Mouse (Mus musculus): ENCODE data around the gene Rfx4.

DNA sequence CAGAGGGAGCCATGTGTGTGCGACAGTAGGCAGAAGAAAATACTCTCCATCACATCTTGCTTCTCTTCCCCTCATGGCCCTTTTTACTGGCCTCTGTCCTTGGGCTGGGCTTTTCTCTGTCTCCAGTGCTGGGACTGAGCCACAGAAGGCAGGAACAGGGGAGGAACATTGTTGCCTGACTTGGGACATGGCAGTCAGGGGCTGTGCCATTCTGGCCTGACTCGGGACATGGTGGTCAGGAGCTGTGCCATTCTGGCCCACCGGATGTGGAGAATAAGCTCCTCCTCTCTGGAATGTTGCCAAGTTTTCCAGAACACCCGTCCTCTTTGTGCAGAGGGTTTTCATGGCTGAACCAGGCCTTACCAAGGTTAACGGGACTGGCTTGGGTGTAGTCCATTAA, 21.2 kb downstream of the Rfx4 start:
- TF ChIP-seq EP300 (IDR thresholded peaks at IDR 0.05; ENCODE audit: insufficient read depth, low read depth, low read length) (no peak), CTCF (IDR thresholded peaks at IDR 0.05; ENCODE audit: low read depth, low read length) (no peak), POLR2A (IDR thresholded peaks at IDR 0.05; ENCODE audit: insufficient read depth, low read length) (no peak)
